ENCODE assay signal across 8 mouse cellular contexts in the genomic region with DNA sequence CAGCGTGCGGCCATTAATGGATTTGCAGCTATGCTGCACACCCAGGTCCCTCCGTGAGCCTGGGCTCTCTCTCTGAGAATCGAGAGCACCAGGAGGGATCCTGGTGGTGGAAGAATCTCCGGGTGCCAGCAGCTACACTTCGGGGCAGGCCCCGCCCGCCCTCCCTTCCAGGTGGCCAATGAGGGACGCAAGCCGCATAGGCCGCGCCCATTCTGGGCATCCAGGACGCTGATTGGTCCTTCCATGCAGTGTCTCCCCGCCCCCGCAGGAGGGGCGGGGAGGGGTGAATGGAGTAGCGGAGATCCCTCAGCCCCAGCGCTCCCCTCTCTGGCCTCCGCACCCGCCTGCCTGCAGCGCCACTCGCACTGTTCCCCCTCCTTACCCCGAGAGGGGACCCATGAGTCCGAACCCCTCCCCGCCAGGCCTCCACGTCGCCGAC. TPM values are rescaled to one million over a fixed set of nuclear protein-coding genes. Genes with fewer than 3 reads are reported as not detected.
DNase-seq lines count a peak whose midpoint lies in the region; ATAC-seq lines count a peak whose summit lies in the region.

A gene (plus strand): TSS at position 248 of the 439 bp plus-strand sequence.

- H3K4me3 ChIP-seq in megakaryocyte, embryonic 14.5 days (replicated peaks) = peak within 1 kb of the TSS; percentile 93

- peaks cover 2% of the 10 kb centered on the region; the same call in 1 of the 2 replicates for H3K9me3 ChIP-seq in megakaryocyte, embryonic 14.5 days

- H3K36me3 ChIP-seq in megakaryocyte, embryonic 14.5 days (replicated peaks; ENCODE audit: low read length) = no peaks in the 10 kb centered on the region

- H3K4me1 ChIP-seq in megakaryocyte, embryonic 14.5 days = peaks cover 43% of the 10 kb centered on the region

- H3K27me3 ChIP-seq in megakaryocyte, embryonic 14.5 days (replicated peaks) = peaks cover 43% of the 10 kb centered on the region

- DNase-seq in ZHBTc4 (ENCODE audit: low read depth, low spot score) = peak; percentile 98
- peak; percentile 94 to 95 for DNase-seq in gastrocnemius, adult 8-10 months (ENCODE audit: low spot score in 2 of 2)
- DNase-seq in hindlimb bud, embryonic 11.5 days (ENCODE audit: extremely low spot score, low read depth, low spot score) = peak; percentile 85
- DNase-seq in left cerebral cortex, adult 8-10 months (ENCODE audit: low spot score in 2 of 2) = peak; percentile 76 to 94
- peak; percentile 97 for DNase-seq in right cerebral cortex, postnatal 10 days (ENCODE audit: low spot score in 2 of 2)
- peak; percentile 79 for DNase-seq in urinary bladder, postnatal 25 days (ENCODE audit: low spot score)

- ATAC-seq in common myeloid progenitor, adult 5-6 weeks (replicated peaks; ENCODE audit: low read depth, poor library complexity, severe bottlenecking) = peak; percentile 96

RNA-seq across cellular contexts. Expression of the gene that starts here (rescaled TPM):
- total RNA-seq in common myeloid progenitor, adult 5-6 weeks (2017) = 23.9 and 35.9 TPM in 2 replicates
- 10 to 100 TPM; 24.6 to 27.4 (median 26.7) TPM for total RNA-seq in gastrocnemius, adult 8-10 months (2022)
- total RNA-seq in left cerebral cortex, adult 8-10 months (2022) = 10 to 100 TPM in 1 of 4 experiments, 1 to 10 TPM in 3; 6.2 to 13.4 (median 8.0) TPM
- polyA plus RNA-seq in megakaryocyte, embryonic 14.5 days (2012; ENCODE audit: insufficient read depth, low replicate concordance) = 4.4 and 18.1 TPM in 2 replicates

Comparison
In these comparisons a context has a peak if more than half of its experiments do, and no peak if none do; other contexts are left out.
1. Peak in every context shown above with its lines: DNase-seq, ATAC-seq and H3K4me3 ChIP-seq.